Mouse (Mus musculus) cerebellum, adult 11 months (tissue): ENCODE data around the gene Plekhm3.

Source experiments
- DNase-seq: peaks from one replicate; pipeline ENCODE4 v3.0.0; 2022

The Plekhm3 gene

DNA sequence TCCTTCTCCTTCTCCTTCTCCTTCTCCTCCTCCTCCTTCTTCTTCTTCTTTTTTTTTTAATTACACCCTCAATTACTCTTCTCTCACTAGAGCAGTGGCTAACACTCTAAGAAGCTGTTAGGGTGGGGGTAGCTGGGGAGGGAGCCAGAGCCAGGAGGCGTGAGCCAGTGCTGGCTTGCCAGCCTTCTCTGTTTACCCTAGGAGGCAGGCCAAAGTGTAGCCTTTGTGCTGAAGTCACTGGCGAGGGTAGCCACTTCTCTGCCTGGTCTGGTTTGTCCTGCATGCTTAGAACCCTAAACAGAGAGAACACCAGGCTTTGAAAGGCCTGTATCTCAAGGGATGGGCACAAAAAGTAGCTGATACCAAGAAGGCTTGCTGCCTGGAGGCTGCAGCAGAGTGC, 199.4 kb downstream of the Plekhm3 start:
- no peak for DNase-seq

DNA sequence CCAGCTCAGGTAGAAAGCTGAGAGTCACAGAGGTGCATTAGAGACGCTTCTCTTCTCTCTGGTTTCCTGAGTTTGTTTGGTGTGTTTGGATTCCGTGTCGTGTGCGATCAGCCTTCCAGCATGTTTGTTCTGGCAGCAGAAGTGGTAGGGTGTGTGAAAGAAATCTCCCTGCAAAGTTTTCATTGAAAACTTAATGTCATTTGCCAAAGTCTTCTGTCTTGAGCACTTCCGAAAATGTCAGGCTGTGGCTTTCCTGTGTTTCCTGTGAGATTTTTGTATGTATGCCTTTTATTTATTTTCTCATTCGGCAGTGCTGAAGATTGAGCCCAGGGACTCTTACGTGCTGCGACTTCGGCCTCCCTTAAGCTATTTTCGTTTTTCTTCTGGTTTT, 200.0 kb downstream of the Plekhm3 start:
- no peak for DNase-seq

DNA sequence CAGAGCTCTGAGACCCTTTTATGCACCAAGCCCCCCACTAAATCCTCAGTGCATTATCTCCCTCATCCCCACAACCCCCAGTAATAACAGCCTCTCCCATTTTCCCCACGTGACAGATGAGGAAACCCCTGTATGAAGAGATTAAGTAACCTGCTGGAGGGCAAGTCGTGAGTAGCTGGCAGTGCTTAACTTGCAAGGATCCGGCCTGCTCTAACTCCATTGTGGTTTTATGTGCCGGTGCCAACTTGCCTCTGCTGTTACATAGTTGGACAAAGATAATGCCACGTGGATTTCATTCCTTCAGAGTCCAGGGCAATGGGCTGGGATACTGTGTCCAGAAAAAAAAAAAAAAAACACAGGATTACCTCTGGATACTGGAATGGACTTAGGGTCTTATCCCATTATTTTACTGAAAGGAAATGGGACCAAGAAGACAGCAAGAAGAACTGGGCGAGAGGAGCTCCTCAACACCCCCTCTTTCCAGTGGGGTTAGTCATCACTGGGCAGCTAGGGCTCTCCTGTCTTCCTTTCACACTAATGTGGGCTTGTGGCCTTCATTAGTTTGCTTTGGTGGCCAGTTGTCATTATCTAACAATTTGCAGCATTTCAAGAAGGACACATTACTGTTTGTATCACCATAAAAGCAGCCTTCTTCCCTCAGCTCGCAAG, 200.5 kb downstream of the Plekhm3 start:
- no peak for DNase-seq

DNA sequence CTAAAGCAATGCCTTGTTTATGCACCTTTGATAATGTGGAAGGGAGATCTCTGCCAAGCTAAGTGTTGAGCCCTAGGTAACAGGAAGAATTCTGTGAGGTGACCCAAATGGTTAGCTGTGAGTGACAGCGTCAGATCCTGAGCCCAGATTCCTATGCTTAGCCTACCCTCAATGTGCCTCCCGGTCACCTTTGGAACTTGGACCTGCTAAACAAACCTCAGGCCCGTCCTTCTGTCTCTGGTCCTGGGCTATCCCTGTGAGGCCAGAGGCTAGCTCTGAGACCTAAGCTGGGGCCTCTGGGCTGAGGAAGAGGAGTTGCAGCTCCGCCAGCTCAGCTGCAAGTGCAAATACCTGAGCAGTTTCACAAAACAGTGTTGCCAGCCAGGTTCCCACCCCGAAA, 202.0 kb downstream of the Plekhm3 start:
- DNase-seq = no peak

DNA sequence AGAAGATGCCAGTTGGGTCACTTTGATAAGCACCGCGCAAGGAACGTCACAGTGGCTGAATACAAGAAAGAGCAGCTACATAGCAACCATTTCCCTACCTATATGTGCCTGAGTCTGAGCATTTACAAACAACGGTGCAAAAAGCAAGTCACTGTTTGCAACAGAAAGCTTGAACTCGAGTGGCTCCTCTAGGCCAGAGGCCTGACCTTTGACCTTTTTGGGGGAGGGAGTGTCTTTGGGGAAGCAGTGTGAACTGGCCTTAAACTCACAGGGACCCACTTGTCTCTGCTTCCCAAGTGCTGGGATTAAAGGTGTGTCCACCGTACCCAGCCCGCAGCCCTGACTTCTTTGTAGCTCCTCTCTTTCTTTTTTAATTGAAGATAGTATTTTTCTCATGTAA, 203.0 kb downstream of the Plekhm3 start:
- DNase-seq = no peak

DNA sequence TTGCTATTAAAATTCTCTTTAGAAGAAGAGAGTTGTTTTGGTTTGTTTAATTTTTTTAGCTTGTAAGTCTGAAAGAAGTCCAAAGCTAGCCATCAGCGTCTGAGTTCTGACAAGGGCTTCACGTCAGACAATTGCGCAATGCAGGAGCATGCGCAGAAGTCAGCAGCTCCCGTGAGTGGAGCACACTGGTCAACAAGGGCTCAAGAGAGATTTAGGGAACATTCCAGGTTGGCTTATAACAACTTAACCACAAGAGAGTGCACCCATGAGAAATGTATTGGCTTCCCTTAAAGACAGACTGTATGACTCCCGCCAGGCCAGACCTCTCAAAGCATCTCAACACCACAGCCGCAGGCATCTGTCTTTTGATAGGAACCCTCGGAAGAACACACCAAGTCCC, 203.5 kb downstream of the Plekhm3 start:
- DNase-seq = no peak

DNA sequence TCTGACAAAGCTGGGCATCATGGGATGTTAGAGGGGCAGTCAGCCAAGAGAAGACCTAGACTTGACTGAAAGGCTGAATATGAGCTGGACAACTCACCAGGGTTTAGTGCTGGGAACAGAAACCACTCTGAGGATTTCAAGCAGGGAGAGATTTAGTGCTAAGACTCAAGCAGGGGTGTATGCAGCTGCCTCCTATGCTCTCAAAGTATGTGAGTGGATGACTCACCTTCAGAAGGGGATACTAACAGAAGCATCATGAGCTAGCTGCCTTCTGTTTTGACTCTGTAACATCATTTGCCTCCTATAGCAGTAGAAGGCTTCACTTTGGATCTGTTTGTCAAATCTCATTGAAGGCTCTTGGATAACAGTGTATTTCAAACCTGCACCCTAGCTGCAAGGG, 212.0 kb downstream of the Plekhm3 start:
- no peak for DNase-seq

DNA sequence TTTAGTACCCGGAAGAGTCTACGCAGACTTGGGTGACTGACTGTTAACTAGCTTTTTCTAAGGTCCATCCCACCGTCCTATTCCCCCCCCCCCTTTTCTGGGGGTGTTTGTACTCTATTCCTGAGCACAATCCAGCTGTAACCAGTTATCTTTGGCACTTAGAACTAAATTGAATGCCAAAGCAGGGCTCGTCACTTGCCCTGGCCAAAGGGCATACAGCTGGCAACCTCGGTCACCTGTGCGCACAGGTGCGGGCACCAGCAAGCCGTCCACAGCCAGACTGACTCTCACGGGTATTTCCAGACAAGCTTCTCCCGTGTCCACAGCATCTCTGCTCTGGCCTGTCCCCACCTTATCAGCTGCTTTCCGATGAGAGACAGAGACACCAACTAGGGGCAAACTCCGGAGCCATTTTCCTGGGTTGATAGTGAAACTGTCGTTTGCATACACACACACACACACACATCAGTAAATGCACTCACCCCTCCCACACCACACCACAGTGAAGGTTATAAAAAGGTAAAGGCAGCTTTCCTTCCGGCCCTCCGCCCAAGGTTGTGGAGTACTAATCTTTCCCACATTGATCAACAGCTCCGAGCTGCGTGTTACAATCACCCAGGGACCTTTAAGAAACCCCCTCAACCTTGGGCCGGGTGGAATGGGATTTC, 213.7 kb downstream of the Plekhm3 start:
- no peak for DNase-seq

DNA sequence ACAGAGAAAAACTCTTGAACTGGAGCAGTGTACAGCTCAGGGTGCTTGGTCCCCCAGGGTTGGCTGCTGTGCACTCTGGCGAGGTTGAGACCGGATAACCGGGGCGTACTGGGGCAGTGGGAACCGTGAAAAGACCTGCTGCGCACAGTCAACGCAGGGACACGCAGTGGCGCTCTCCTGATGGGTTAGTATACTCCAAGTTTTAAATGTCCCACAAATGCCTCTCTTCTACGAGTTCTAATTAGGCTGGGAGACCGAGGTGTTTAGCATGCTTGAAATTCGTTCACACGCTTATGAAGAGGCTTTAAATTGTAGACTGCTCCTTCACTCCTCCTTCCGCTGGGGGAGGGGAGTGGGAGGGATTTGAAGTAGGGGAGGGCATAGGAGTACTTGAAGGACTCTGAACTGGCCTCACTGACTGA, 218.0 kb downstream of the Plekhm3 start:
- peak; percentile 6 for DNase-seq

DNA sequence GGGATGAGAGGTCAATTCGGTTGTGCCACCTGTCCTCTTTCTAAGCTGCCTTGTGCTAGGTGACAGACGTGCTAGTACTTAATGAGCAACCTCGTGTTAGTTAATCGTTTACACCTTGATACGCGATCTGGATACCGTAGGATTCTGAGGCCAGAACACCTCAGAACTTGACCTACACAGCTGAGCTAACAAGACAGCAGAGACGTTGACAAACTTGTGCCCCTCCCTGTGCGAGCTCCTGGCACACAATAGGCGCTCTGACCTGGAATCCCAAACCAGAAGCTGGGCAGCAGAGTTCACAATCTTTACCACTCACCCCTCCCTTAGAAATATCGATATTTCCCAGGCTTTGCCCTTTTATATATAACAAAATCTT, 218.5 kb downstream of the Plekhm3 start:
- DNase-seq = no peak

DNA sequence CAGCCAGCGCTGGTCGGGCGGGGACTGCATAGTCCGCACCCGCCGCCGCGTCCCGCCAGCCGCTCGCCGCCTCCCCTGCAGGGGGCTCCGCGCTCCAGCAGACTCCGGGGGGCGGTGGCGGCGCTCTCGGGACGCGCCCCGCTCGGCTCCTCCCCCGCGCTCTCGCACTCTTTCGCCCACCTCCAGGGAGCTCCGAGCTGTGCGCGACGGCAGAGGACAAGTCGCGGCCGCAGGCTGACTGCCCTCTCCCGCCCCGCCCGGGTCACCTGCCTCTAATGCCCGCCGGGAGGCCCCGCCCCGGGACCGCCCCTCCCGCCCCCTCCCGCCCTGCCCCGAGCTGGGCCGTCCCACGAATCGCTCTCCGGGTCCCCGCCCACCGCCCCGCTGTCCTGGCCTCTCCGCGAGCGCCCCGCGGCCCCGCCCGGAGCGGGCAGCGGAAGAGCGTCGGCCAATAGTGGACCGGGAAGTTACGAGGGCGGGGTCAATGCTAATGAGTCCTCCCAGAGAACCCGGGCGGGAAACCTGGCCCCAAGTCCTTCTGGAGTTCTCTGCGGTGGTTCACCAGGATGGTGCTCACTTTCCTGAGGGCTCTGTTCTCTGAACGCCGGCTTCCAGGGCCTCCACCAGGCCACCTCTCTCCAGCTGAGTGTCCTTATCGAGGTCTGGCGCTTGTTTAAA, 219.0 kb downstream of the Plekhm3 start, which contains the start of gene Fzd5:
Gene Fzd5, minus strand, starts transcription at position 250 of the 678 bp plus-strand sequence.
- DNase-seq = peak; percentile 78

DNA sequence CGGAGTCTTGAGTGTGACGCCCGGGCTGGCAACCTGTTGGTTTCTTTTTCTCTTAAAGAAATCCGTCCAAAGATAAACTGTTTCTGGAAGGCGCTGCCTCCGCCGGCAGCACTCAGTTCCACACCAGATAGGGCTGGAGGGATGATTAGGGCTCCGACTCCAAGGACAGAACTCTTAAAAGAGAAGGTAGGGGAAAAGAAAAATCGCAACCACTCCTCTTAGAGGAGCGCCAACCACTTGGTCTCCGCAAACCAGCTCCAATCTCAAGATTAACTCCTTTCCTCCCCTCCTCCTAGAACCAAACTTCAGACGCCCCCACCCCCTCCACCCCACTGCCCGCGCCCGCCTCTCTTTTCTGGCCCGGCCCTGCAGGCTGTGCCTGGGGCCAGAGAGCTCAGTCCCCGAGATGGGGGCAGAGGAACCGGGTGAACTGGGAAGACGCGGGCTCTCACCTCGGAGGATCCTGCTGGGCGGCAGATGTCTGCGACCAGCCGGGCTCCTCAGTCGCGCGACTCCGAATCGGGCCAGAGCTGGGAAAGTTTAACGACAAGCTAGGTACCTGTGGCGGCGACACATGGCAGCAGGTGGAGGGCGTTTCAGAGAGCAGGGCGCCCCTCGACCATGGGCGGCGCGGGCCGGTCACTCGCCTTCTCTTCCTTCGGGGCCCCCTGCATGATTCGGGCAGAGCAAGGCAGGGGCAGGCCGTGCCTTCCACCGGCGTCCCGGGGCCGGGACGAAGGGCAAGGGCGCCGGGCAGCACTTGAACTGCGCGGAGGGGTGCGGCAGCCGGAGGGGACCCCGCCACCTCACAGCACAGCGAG, 219.7 kb downstream of the Plekhm3 start:
- DNase-seq = peak; percentile 34
